Mouse (Mus musculus) lung, postnatal 0 days (tissue): ENCODE data around the gene Lmln. TPM values are rescaled to one million over a fixed set of nuclear protein-coding genes. Genes with fewer than 3 reads are reported as not detected.
A peak's percentile ranks its signal among the peaks of the same experiment; 100 is the strongest.
"Not testable (repeated sequence)": the region's sequence is repeated elsewhere in the genome, so short reads cannot be mapped to it uniquely, and the experiment has no call there.

Experiments
- ATAC-seq: fragments of 200-750 bp; cut with Nextera tagmentation; 2 replicates; pipeline ENCODE4 v1.8.0; 2017; ENCODE audit warnings: moderate library complexity
- DNase-seq: peaks from one replicate; pipeline ENCODE4 v3.0.0-alpha.2; 2016; ENCODE audit warnings: low spot score
- H3K27ac ChIP-seq: fragments of 300-500 bp; sonication (generic); 2 replicates; pipeline ENCODE4 v1.5.1; 2014; ENCODE audit warnings: antibody characterized with exemption, mild to moderate bottlenecking, low read length, mixed read lengths
- H3K27me3 ChIP-seq: fragments of 300-500 bp; sonication (generic); replicated peaks from 2 replicates; pipeline ENCODE4 v1.6.1; 2014; ENCODE audit warnings: low read length, mixed read lengths; ENCODE audit not compliant: insufficient read depth
- H3K36me3 ChIP-seq: fragments of 300-500 bp; sonication (generic); 2 replicates; pipeline ENCODE4 v1.6.1; 2014; ENCODE audit warnings: low read length, mixed read lengths; ENCODE audit not compliant: insufficient read depth
- H3K4me1 ChIP-seq: fragments of 300-500 bp; sonication (generic); 2 replicates; pipeline ENCODE4 v1.6.1; 2014; ENCODE audit warnings: antibody characterized with exemption, low read depth, low read length, mixed read lengths; ENCODE audit not compliant: insufficient read depth
- H3K4me2 ChIP-seq: fragments of 300-500 bp; sonication (generic); replicated peaks from 2 replicates; pipeline ENCODE4 v1.6.1; 2014; ENCODE audit warnings: low read depth, mild to moderate bottlenecking, low read length, moderate library complexity, mixed read lengths
- H3K4me3 ChIP-seq: fragments of 300-500 bp; sonication (generic); 2 replicates; pipeline ENCODE4 v1.5.1; 2014; ENCODE audit warnings: low read depth, low read length
- H3K9ac ChIP-seq: fragments of 300-500 bp; sonication (generic); replicated peaks from 2 replicates; pipeline ENCODE4 v1.6.1; 2014; ENCODE audit warnings: low read depth, mild to moderate bottlenecking
- H3K9me3 ChIP-seq: fragments of 300-500 bp; sonication (generic); 2 replicates; pipeline ENCODE4 v1.6.1; 2016; ENCODE audit warnings: low read length, mixed read lengths
- CTCF ChIP-seq: IDR thresholded peaks from 2 replicates; pipeline ENCODE4 v1.5.1; 2016; ENCODE audit warnings: antibody characterized with exemption, mild to moderate bottlenecking
- EP300 ChIP-seq: IDR thresholded peaks from 2 replicates; pipeline ENCODE4 v1.6.1; 2016; ENCODE audit warnings: antibody characterized with exemption, mild to moderate bottlenecking, control low read depth
- WGBS: fragments of 180-500 bp; shearing (Covaris S2); extraction: QIAGEN DNeasy Blood & Tissue Kit; methylation state at CpG from one replicate; pipeline ENCODE4 v1.1.7; 2014; 5-methylcytosine and 5-hydroxymethylcytosine counted together
- polyA plus RNA-seq: library from polyadenylated mRNA; unstranded; fragments of >200 nt; fragmentation: Nextera tagmentation; extraction: Ambion mirVana; gene quantifications from 2 replicates; pipeline ENCODE4 v1.2.1, GENCODE M21; 2015

The Lmln gene
- polyA plus RNA-seq, 1 experiment from 2014 or later: 1.1 TPM

DNA sequence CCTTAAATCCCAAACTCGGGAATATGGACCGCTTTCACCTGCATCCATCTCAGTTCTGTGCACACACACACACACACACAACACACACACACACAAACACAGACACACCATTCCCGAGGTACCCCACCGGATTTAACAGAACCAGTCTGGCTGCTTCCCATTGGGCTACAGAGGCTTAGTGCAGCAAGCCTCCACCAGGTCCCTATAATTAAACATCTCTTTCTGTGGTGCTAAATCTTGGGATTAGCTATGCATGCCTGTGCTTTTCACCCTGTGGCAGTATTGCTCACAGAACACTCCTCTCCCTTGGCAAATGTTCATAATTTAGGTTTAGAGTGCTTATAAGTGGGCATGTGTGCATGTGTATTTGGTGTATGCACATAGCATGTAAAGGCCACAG, 85.8 kb downstream of the Lmln start:
- no peaks in the 10 kb centered on the region for H3K27me3 ChIP-seq
- no peak overlapping the region for H3K9ac ChIP-seq
- H3K36me3 ChIP-seq: no peaks in the 10 kb centered on the region
- H3K4me3 ChIP-seq: no peak overlapping the region
- 85% methylated on average over 4 of the region's 4 CpGs for WGBS
- DNase-seq (no peak), ATAC-seq (no peak)
- no peak overlapping the region for H3K27ac ChIP-seq
- no peaks in the 10 kb centered on the region for H3K4me1 ChIP-seq
- no peak overlapping the region for H3K4me2 ChIP-seq
- H3K9me3 ChIP-seq: no peaks in the 10 kb centered on the region
- TF ChIP-seq EP300 (no peak), CTCF (no peak)

DNA sequence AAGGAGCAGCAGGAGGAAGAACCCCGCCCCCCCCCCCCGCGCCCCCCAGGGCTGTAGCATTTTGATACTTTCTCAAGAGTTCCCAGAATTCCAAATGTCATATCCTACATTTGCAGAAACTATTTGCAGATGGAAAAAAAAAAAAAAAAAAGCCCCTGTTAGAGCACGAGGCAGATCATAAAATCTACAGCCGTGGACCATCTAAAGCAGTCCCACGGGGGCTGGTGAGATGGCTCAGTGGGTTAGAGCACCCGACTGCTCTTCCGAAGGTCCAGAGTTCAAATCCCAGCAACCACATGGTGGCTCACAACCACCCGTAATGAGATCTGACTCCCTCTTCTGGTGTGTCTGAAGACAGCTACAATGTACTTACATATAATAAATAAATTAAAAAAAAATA, 88.6 kb downstream of the Lmln start:
- DNase-seq, H3K27ac ChIP-seq, H3K9me3 ChIP-seq, H3K36me3 ChIP-seq, H3K4me2 ChIP-seq, H3K4me1 ChIP-seq, ATAC-seq, H3K9ac ChIP-seq, H3K4me3 ChIP-seq, H3K27me3 ChIP-seq: not testable (repeated sequence)
- 76% methylated on average over 9 of the region's 9 CpGs for WGBS

DNA sequence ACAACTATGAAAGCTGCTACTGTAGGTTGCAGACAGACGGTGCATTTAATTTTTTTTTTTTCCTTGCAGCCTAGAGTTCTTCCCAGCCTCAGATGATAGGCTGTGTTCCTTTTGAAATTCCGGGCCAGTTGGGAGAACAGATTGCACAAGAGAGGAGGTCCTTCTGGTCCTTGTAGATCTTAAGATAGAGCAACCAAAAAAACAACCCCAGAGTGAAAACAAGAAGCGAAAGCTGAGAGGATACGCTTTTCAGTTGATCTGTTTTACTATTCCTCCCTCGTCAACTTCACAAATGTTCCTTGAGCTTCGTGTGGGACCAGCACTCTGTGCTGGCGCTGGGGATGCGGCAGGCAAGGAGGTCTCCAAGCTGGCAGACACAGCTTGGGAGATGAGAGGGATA, 89.2 kb downstream of the Lmln start:
- DNase-seq (peak; percentile 27), ATAC-seq (no peak)
- no peak overlapping the region for H3K4me2 ChIP-seq
- H3K36me3 ChIP-seq: no peaks in the 10 kb centered on the region
- no peak overlapping the region for H3K9ac ChIP-seq
- no peak overlapping the region for H3K27ac ChIP-seq
- no peaks in the 10 kb centered on the region for H3K4me1 ChIP-seq
- no peaks in the 10 kb centered on the region for H3K27me3 ChIP-seq
- H3K4me3 ChIP-seq: no peak overlapping the region
- H3K9me3 ChIP-seq: no peaks in the 10 kb centered on the region
- 56% methylated on average over 8 of the region's 8 CpGs for WGBS
- TF ChIP-seq EP300 (no peak), CTCF (no peak)

DNA sequence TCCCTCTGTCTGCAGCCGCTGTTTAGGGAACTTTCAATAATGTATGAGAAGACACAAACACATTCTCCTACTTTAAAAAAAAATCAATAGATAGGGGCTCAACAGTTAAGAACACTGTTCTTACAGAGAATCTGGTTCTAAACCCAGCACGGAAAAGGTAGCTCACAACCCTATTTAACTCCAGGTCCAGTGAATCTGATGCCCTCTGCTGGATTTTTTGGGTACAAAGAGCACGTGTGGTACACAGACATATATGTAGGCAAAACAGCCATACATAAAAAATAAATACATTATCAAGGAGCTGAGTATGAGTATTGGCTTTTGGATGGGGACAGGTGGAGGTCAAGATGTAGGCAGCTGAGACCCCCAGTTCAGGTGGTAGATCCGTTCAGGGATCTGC, 92.7 kb downstream of the Lmln start:
- TF ChIP-seq EP300 (no peak), CTCF (peak; percentile 70)
- H3K9ac ChIP-seq: no peak overlapping the region
- no peaks in the 10 kb centered on the region for H3K27me3 ChIP-seq
- ATAC-seq: no peak
- H3K4me1 ChIP-seq: no peaks in the 10 kb centered on the region
- DNase-seq: peak; percentile 69
- no peak overlapping the region for H3K4me2 ChIP-seq
- no peak overlapping the region for H3K27ac ChIP-seq
- WGBS: 46% methylated on average over 4 of the region's 4 CpGs
- H3K9me3 ChIP-seq: no peaks in the 10 kb centered on the region
- no peaks in the 10 kb centered on the region for H3K36me3 ChIP-seq
- H3K4me3 ChIP-seq: no peak overlapping the region

DNA sequence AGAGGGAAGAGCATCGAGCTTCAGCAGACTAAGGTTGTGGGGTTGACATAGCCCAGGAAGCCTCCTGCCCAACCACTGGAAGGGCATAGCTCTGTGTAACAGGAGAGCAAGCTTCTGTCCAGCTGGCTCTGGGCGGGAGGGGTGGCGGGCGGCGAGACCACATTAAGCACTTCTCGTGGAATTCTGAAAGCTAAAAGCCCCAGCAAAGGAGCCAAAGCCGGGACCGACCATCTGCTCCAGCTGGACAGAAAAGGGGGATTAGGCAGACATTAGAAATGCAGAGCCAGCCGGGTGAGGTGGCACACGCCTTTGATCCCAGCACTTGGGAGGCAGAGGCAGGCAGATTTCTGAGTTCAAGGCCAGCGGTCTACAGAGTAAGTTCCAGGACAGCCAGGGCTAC, 95.7 kb downstream of the Lmln start:
- H3K4me2 ChIP-seq: no peak overlapping the region
- no peaks in the 10 kb centered on the region for H3K9me3 ChIP-seq
- WGBS: 90% methylated on average over 11 of the region's 11 CpGs
- H3K36me3 ChIP-seq: no peaks in the 10 kb centered on the region
- H3K27me3 ChIP-seq: no peaks in the 10 kb centered on the region
- no peak overlapping the region for H3K9ac ChIP-seq
- H3K4me1 ChIP-seq: no peaks in the 10 kb centered on the region
- DNase-seq (no peak), ATAC-seq (no peak)
- no peak for TF ChIP-seq EP300
- no peak for TF ChIP-seq CTCF
- H3K27ac ChIP-seq: no peak overlapping the region
- no peak overlapping the region for H3K4me3 ChIP-seq

DNA sequence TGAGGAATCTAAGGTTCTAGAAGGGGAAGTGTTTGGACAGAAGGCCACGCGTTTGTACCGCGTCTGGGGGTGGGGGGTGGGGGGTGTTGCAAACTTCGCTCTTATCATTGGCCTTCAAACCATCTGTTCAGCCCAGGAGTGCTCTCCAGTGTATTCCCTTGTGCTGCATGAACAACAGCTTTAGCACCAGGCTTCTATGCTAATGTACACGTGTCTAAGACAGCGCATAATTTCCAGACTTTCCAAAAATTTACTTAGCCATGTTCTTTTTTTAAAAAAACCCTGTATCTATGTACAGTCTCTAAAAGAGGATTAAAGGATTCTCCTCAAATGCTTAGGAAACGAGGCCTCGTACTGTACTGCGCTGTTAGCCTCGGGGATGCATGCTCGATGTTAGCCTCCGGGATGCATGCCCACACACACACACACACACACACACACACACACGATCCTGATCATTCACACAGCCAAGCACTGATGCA, 96.3 kb downstream of the Lmln start:
- H3K27ac ChIP-seq: no peak overlapping the region
- ATAC-seq (no peak), DNase-seq (no peak)
- H3K4me3 ChIP-seq: no peak overlapping the region
- no peaks in the 10 kb centered on the region for H3K36me3 ChIP-seq
- 83% methylated on average over 14 of the region's 14 CpGs for WGBS
- no peak overlapping the region for H3K4me2 ChIP-seq
- no peak for TF ChIP-seq CTCF
- no peak for TF ChIP-seq EP300
- H3K9ac ChIP-seq: no peak overlapping the region
- H3K9me3 ChIP-seq: no peaks in the 10 kb centered on the region
- no peaks in the 10 kb centered on the region for H3K4me1 ChIP-seq
- H3K27me3 ChIP-seq: no peaks in the 10 kb centered on the region

DNA sequence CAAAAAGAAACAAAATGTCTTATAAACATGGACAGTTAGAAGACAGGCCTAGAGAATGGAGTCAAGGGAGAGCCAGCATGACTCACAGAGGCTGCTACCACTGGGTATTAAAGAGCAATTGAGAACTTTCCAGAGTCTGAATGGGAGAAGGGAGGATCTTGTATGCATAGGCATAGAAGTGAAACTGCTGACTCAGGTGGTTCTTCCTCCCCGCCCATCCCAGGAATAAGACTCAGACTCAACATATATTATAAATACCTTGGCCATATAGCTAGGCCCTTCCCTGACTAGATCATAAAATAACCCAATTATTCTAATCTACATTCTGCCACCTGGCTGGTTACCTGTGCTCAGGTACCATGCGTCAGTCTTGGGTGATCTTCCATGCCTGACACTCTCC, 97.0 kb downstream of the Lmln start:
- 94% methylated on average over 2 of the region's 2 CpGs for WGBS
- ATAC-seq (no peak), DNase-seq (no peak)
- no peak overlapping the region for H3K4me2 ChIP-seq
- no peaks in the 10 kb centered on the region for H3K27me3 ChIP-seq
- no peak overlapping the region for H3K27ac ChIP-seq
- H3K9me3 ChIP-seq: no peaks in the 10 kb centered on the region
- TF ChIP-seq CTCF: no peak
- TF ChIP-seq EP300: no peak
- H3K36me3 ChIP-seq: no peaks in the 10 kb centered on the region
- no peaks in the 10 kb centered on the region for H3K4me1 ChIP-seq
- no peak overlapping the region for H3K9ac ChIP-seq
- H3K4me3 ChIP-seq: no peak overlapping the region
